Mouse (Mus musculus) gastrocnemius, adult 2 months (tissue): ENCODE data around the gene Slc25a34. TPM values are rescaled to one million over a fixed set of nuclear protein-coding genes. Genes with fewer than 3 reads are reported as not detected.

Experiments used
- DNase-seq: peaks from one replicate; pipeline ENCODE4 v3.0.0; 2022
- H3K27ac ChIP-seq: fragments of 200-600 bp; 2 replicates; pipeline ENCODE4 v1.8.1; 2022; ENCODE audit warnings: mild to moderate bottlenecking
- H3K4me3 ChIP-seq: fragments of 200-600 bp; 2 replicates; pipeline ENCODE4 v1.8.1; 2022; ENCODE audit warnings: mild to moderate bottlenecking, moderate library complexity
- CTCF ChIP-seq: fragments of 200-600 bp; IDR thresholded peaks from 2 replicates; pipeline ENCODE4 v1.8.1; 2022; ENCODE audit warnings: antibody characterized with exemption, mild to moderate bottlenecking, moderate library complexity
- intact Hi-C: fragments of 180-260 bp; cut with DNase I; formaldehyde crosslinking; loops from one replicate; pipeline ENCODE4 v1.15.1; 2025
- total RNA-seq, 2 experiments: library from RNA; stranded (reverse); gene quantifications; 2 replicates each; pipeline ENCODE4 v1.2.3; 2021

Slc25a34 gene
- total RNA-seq, 2 experiments from 2014 or later: 10.3 to 26.9 TPM

GRCm38 (mm10) chr4:141623037-141623436 lies 584 bp downstream of the Slc25a34 start:
- TF ChIP-seq CTCF: no peak
- no peak for DNase-seq
- peak overlapping the region; percentile 69 for H3K4me3 ChIP-seq
- peak overlapping the region; percentile 90 for H3K27ac ChIP-seq
- intact Hi-C loops: loop anchor here (2.0 kb wide), 1 partner anchor 14 kb away; no protein-coding TSS in a partner anchor

- Histone ChIP-seq H3K27ac (peak overlapping the region; percentile 90), H3K4me3 (peak overlapping the region; percentile 69)
- no peak for DNase-seq
- intact Hi-C loops: loop anchor here (2.0 kb wide), 1 partner anchor 14 kb away; no protein-coding TSS in a partner anchor
- TF ChIP-seq CTCF: no peak
Observed at GRCm38 (mm10) chr4:141622580-141622979, 1.0 kb downstream of the Slc25a34 start.

GRCm38 (mm10) chr4:141622091-141622490 lies 1.5 kb downstream of the Slc25a34 start:
- H3K27ac ChIP-seq: peak overlapping the region; percentile 90
- intact Hi-C loops: loop anchor here (2.0 kb wide), 1 partner anchor 15 kb away; no protein-coding TSS in a partner anchor
- peak overlapping the region; percentile 69 for H3K4me3 ChIP-seq
- DNase-seq: no peak
- no peak for TF ChIP-seq CTCF

- Histone ChIP-seq H3K27ac (no peak overlapping the region), H3K4me3 (no peak overlapping the region)
- DNase-seq: no peak
- TF ChIP-seq CTCF: no peak
- intact Hi-C loops: no loop called here
Observed at GRCm38 (mm10) chr4:141621297-141621696, 2.3 kb downstream of the Slc25a34 start.

GRCm38 (mm10) chr4:141619299-141619883 lies 4.2 kb downstream of the Slc25a34 start:
- intact Hi-C loops: loop anchor here (2.0 to 10.0 kb wide), 3 partner anchors 205 to 335 kb away; partner anchors contain the start of gene Cela2a
- no peak for DNase-seq
- TF ChIP-seq CTCF: no peak
- Histone ChIP-seq H3K4me3 (no peak overlapping the region), H3K27ac (no peak overlapping the region)

- peak; percentile 66 for TF ChIP-seq CTCF
Observed at GRCm38 (mm10) chr4:141618565-141619243, 4.9 kb downstream of the Slc25a34 start, which contains the start of gene Tmem82. Gene Tmem82, minus strand, starts transcription at chr4:141618633.

GRCm38 (mm10) chr4:141617863-141618564 lies 5.6 kb downstream of the Slc25a34 start:
- intact Hi-C loops: loop anchor here (2.0 to 10.0 kb wide), 3 partner anchors 207 to 337 kb away; partner anchors contain the start of gene Cela2a
- H3K27ac ChIP-seq: no peak overlapping the region
- H3K4me3 ChIP-seq: peak overlapping the region; percentile 59

More at GRCm38 (mm10) chr4:141618565-141619243, 4.9 kb downstream of the Slc25a34 start, which contains the start of gene Tmem82:
- peak; percentile 71 for DNase-seq
- Histone ChIP-seq H3K27ac (peak within 1 kb of the TSS; percentile 9), H3K4me3 (peak within 1 kb of the TSS; percentile 59)
- intact Hi-C loops: loop anchor here (2.0 to 10.0 kb wide), 3 partner anchors 206 to 336 kb away; partner anchors contain the start of gene Cela2a

GRCm38 (mm10) chr4:141617299-141617698 lies 6.3 kb downstream of the Slc25a34 start:
- Histone ChIP-seq H3K4me3 (peak overlapping the region; percentile 59), H3K27ac (no peak overlapping the region)
- DNase-seq: peak; percentile 86
- intact Hi-C loops: loop anchor here (10.0 kb wide), 2 partner anchors 208 to 338 kb away; partner anchors contain the start of gene Cela2a
- TF ChIP-seq CTCF: peak; percentile 68

More at GRCm38 (mm10) chr4:141617863-141618564, 5.6 kb downstream of the Slc25a34 start:
- no peak for TF ChIP-seq CTCF
- DNase-seq: no peak

GRCm38 (mm10) chr4:141616811-141617210 lies 6.8 kb downstream of the Slc25a34 start:
- no peak for TF ChIP-seq CTCF
- intact Hi-C loops: loop anchor here (10.0 kb wide), 2 partner anchors 208 to 338 kb away; partner anchors contain the start of gene Cela2a
- no peak for DNase-seq
- Histone ChIP-seq H3K27ac (no peak overlapping the region), H3K4me3 (no peak overlapping the region)

GRCm38 (mm10) chr4:141614946-141615345 lies 8.7 kb downstream of the Slc25a34 start:
- H3K27ac ChIP-seq: no peak overlapping the region

GRCm38 (mm10) chr4:141609538-141609937 lies 14.1 kb downstream of the Slc25a34 start:
- TF ChIP-seq CTCF: no peak
- DNase-seq: no peak
- intact Hi-C loops: no loop called here
- Histone ChIP-seq H3K27ac (no peak overlapping the region), H3K4me3 (no peak overlapping the region)

More at GRCm38 (mm10) chr4:141614946-141615345, 8.7 kb downstream of the Slc25a34 start:
- no peak overlapping the region for H3K4me3 ChIP-seq
- intact Hi-C loops: loop anchor here (10.0 kb wide), 2 partner anchors 210 to 340 kb away; partner anchors contain the start of gene Cela2a
- no peak for TF ChIP-seq CTCF
- no peak for DNase-seq

GRCm38 (mm10) chr4:141605861-141606260 lies 17.8 kb downstream of the Slc25a34 start, which contains the start of gene Fblim1:
Gene Fblim1, minus strand, starts transcription at chr4:141606096.
- no peak for DNase-seq
- intact Hi-C loops: no loop called here
- Histone ChIP-seq H3K4me3 (peak within 1 kb of the TSS; percentile 7; the same call in 1 of the 2 replicates), H3K27ac (peak within 1 kb of the TSS; percentile 35)
- no peak for TF ChIP-seq CTCF
